Mouse (Mus musculus): ENCODE data around the gene Tspo2. TPM values are rescaled to one million over a fixed set of nuclear protein-coding genes. Genes with fewer than 3 reads are reported as not detected.
"Not testable (repeated sequence)": the region's sequence is repeated elsewhere in the genome, so short reads cannot be mapped to it uniquely, and the experiment has no call there.

Tspo2 gene
- total RNA-seq (2021) = not detected

DNA sequence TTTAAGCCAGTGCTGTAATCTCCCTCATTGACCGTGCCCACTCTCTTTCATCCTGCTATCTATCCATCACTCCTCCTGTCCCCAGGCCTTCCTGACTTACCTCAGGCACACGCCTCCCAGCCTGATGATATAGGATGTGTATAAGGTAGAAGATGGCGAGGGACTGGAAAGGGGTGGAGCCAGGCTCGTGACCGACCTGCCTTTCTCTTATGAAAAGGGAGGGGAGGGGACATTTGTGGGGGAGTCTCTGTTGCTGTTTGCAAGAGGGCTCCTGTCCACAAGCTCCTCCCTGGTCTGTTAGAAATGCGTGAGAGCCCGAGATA lies at the start of gene Tspo2:
Tspo2 (minus strand) TSS at position 170 of the 323 bp plus-strand sequence.
- DNase-seq (ENCODE audit: low spot score in 2 of 2) = no peak
- intact Hi-C loops (cut with DNase I) = no loop called here

DNA sequence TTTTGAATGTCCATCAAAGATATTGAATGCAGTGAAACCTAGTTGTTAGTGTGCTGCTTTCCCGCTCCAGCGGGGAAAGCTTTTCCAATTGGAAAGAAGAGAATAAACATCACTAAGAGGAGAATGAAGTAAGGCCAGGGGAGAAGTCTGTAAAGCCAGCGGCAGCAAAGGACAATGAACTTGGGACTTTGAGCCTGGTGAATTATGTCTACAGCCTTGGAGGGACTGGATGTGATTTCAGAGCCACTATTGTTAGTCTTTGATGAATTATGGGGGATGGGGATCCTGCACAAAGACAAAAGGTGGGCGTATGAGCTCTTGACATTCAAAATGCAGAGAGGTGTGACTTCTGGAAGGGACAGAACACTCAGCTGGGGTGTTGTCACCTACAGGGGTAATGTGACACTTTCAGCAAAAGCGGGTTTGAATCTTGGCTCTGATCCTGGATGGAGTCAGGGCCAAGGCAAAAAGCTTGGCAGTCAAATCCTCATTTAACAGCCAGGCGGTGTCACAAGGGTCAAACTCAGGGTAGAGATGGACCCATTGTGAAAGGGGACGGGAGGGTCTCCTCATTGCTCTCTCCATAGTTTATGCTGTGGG lies 49.6 kb upstream of the Tspo2 start:
- DNase-seq (ENCODE audit: low spot score in 2 of 2) = no peak
- intact Hi-C loops (cut with DNase I) = no loop called here

DNA sequence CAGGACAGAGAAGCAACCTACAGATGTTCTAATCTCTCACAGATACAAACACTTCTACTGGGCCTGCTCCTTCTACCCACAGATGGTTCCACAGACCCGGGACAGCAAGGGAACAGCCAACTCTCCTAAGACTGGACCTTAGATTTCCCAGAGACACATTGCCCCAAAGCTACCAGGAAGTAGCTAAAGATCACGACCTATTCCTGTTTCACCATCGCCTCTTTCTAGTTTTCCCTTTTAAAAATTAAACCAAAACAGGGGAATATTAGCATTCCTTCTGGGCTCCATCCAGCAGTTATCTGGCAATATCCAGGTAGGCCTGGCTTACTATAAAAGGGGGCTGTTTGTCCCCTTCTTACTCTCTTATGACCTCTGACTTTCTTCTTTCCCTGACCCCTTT lies 46.7 kb upstream of the Tspo2 start:
- intact Hi-C loops (cut with DNase I) = no loop called here
- DNase-seq (ENCODE audit: low spot score in 2 of 2) = no peak

DNA sequence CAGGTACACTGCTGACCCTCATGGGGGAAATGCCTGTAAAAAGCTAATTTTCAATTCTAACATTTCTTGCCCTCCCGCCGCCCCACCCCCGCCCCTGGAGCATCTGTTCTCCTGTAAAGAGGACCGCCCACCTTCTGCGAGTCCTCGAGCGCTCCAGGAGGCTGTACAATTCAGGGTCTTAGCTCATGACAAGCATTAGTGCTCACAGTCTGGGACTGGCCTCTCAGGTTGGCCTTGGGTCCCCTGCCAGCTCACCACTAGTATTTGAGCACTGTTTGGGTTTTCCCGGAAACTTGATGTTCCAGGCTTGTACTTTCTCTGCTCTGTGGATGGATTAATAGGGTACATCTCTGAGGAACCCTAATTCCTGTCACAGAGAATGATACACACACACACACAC lies 42.7 kb upstream of the Tspo2 start:
- no peak for DNase-seq (ENCODE audit: low spot score in 2 of 2)
- intact Hi-C loops (cut with DNase I) = no loop called here

DNA sequence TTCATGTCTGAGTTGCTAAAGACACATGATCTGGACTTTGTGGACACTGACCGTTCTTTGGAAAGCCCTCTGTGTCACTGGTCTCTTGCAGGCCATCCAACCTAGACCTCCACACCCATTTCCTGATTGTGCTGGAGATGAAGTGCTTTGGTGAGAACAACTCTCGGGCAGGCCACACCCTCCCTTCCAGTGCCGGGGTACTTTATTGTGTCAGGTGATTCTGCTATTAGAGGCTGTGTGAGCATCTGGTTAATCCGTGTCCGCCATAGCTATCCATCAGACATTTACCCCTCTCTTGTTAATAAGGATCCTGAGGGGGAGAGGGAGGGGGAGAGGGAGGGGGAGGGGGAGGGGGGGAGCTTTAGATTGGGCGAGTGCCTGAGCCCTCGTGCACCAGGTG lies 42.3 kb upstream of the Tspo2 start:
- intact Hi-C loops (cut with DNase I) = no loop called here

DNA sequence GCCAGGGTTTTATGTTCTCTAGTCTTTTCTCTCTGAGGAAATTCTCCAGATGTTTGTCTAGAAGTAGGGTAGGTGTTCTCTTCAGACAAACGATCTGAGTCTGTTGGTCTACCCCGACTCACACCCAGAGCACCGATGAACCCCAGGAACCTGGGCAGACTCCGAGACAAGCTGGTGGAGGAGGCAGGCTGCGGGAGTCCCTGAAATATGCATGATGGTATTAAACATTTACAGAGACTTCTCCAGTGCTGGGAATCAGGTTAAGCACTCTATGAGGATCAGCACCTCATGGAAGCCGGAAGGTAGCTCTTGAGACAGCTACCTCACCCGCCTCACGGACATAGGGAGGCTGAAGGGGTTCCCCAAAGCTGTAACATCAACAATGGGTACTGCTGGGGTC lies 41.3 kb upstream of the Tspo2 start:
- DNase-seq (ENCODE audit: low spot score in 2 of 2) = no peak
- intact Hi-C loops (cut with DNase I) = no loop called here

More for the DNA sequence above, 42.3 kb upstream of the Tspo2 start:
- DNase-seq (ENCODE audit: low spot score in 2 of 2) = no peak

DNA sequence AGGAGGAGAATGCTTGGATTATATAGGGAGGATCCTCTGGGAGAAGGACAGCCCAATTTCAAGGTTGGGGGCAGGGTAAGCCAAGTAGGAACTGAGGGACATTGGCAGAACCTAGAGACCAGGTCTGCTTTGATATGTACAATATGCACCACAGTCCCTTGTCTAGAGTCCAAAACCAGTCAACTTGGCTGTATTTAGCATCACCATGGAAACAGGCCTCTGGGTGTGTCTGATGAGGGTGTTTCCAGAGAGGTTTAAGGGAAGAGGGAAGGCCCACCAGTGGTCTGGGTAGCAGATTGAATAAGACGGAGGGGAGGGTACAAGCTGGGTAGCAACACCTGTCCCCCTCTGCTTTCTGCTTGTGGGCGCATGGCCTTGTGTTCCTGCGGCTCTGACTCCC lies 38.1 kb upstream of the Tspo2 start:
- intact Hi-C loops (cut with DNase I) = no loop called here
- no peak for DNase-seq (ENCODE audit: low spot score in 2 of 2)

DNA sequence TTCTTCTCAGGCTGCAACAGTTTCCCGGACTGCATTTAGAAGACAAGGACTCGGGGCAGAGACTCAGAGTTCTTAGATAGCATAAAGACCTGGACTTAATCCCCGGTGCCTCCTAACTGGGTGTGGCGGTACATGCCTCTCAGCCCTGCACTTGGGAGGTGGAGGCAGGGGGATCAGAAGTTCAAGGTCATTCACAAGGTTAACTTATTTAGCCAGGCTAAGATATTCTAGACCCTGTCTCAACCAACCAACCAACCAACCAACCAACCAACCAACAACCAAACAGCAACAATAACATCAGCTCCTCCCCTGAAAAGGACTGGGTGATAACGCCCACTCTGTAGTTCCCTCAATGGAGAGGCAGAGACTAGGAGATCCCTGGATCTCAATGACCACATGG lies 32.9 kb upstream of the Tspo2 start:
- intact Hi-C loops (cut with DNase I) = no loop called here
- no peak for DNase-seq (ENCODE audit: low spot score in 2 of 2)

DNA sequence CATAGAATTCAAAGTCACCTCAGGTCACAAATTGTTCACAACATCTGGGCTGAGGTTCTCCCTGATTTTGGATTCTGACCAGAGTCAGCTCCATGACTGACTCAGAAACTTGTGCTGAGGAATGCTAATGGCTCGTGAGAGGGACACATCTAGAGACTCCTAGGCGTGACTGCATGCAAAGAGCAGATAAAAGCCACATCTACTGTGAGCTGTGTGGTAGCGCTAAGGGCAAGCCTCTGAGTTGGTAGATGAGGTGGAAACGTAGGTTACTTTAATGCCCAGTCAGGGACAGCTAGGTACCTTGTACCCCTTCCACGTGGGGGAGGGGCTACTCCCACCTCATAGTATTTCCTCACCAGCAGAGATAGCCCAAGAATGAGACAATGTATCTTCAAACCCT lies 32.4 kb upstream of the Tspo2 start:
- intact Hi-C loops (cut with DNase I) = no loop called here
- no peak for DNase-seq (ENCODE audit: low spot score in 2 of 2)

DNA sequence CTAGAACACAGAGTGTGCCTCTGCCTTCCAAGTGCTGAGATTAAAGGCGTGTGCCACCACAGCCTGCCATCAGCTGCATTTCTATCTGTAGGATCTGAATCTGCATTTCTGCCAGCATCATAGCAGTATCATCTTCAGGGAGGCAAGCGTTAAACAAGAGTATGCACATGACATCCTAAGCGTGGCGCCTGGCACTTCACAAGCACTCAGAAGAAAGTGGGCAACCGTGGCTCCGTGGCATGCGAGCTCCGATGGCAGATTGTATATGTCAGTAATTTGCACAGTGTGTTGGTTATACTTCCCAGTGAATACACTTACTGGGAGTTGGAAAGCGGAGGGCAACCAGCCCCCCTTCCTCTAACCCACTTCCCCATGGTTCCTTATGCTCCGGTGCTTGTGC lies 28.6 kb upstream of the Tspo2 start:
- intact Hi-C loops (cut with DNase I) = no loop called here
- no peak for DNase-seq (ENCODE audit: low spot score in 2 of 2)

DNA sequence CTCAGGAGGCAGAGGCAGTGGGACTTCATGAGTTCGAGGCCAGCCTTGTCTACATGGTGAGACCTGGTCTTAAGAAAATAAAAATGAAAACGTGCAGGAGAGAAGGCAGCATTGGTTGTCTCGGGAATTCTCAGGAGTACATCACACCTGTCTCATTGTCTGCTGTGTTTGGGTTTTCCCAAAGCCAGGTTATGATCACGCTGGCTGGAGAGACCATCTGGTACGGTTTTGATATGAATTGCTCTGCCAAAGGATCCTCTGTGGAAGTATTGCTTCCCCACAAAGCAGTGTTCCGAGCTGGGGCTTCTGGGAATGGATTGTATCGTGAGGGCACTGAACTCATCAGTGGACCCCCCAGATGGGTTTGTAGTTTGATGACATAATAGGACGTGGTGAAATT lies 24.1 kb upstream of the Tspo2 start:
- DNase-seq (ENCODE audit: low spot score in 2 of 2) = no peak
- intact Hi-C loops (cut with DNase I) = no loop called here

DNA sequence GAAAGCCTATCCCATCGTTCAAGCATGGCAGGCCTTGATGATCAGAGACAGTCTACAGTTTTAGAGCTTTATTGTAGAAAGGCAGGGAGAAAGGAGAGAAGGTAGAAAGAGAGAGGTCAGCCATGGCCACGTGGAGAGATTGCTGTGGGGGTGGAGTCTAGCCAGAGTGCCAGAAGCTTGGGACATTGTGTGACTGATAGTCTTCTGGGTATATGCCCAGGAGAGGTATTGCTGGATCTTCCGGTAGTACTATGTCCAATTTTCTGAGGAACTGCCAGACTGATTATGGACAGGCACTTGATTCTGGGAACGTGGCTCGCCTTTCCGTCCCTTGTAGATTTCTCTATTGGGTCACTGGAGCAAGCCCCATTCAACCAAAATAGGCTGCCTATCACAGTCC lies 23.0 kb upstream of the Tspo2 start:
- intact Hi-C loops (cut with DNase I); DNase-seq (ENCODE audit: low spot score in 2 of 2): not testable (repeated sequence)

DNA sequence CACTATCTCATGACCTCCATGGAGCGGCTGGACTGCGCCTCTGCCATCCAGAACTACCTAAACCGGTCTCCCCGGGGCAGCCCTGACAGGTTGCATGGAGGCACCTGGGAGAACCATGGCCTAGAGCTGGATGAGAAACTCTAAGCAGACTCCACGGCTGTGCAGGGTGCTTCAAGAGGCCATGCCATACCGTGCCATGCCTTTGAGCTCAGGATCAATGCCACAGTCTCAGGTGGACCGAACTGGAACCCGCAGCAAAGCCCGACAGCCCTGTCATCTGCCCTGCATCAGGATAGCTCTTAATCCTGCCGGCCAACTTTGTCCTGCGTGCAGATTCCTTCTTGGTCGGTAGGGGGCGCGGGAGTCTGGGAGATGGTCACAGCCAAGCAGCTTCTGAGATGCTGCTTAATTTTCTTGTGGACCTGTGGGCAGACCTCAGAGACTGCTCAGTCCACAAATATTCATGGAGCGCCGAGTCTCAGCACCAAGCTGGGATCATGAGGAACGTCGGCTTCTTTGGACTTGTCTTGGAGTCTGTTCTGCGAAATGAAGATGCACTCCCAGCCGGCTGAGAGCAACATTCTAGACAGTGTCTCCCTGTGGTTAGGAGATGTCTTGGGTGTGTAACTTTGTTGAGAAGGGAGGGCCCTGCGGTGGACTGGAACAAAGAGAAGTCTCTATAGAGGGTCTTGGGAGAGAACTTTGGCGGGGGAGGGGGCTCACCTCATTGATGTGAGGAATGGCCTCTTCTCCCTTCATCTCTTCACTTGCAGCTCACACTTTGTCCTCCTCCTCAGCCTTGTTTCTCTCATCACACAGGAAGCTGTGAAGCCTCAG lies 16.3 kb upstream of the Tspo2 start:
- intact Hi-C loops (cut with DNase I) = loop anchor here (2.0 to 10.0 kb wide), 3 partner anchors 135 to 717 kb away; partner anchors contain the start of gene Lrfn2
- peak; percentile 83 to 87 for DNase-seq (ENCODE audit: low spot score in 2 of 2)

DNA sequence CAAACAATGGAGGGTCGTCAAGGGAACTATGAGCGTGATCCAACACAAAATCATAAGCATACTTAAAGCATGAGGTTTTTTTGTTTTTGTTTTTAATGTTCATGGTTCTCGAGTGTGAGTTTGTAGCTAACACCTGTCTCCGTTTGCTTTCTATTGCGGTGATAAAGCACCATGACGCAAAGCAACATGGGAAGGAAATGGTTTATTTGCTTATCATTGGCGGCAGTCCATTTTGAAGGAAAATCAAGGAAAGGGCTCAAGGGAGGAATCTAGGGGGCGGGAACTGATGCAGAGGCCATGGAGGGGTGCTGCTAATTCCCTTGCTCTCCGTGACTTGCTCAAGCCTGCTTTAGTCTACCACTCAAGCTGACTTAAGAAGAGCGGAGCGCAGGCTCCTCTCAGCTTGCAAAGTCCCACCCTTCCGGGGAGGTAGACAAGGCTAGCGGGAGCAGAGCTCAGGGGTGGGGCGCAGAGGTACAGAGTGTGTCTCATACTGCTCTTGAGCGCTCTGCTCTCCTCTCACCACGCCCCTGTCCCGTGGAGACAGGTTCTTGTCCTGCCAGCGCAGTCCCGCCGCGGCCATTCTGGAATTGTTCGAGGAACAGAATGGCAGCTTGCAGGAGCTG lies 15.6 kb upstream of the Tspo2 start:
- intact Hi-C loops (cut with DNase I) = loop anchor here (2.0 to 10.0 kb wide), 3 partner anchors 136 to 718 kb away; partner anchors contain the start of gene Lrfn2

DNA sequence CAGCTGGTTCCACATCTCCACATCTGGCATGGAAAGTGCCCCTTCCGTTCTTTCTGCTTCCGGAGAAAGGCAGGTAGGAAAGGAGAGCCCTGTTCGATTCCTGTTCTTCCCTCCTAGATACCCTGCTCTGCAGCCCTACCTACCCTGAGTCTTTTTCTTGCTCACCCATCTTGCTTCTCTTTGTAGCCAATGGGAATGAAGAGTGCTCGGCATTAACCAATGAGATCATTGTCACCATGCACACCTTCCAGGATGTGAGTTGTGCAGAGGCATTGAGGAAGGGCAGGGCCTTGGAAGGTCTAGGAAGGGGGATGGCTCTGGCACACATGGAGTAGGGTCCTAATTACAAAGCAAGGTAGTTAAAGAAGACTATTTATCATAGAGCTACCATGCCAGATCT lies 12.1 kb upstream of the Tspo2 start:
- DNase-seq (ENCODE audit: low spot score in 2 of 2) = no peak
- intact Hi-C loops (cut with DNase I) = loop anchor here (10.0 kb wide), 1 partner anchor 721 kb away; no protein-coding TSS in a partner anchor

More for the DNA sequence above, 15.6 kb upstream of the Tspo2 start:
- no peak for DNase-seq (ENCODE audit: low spot score in 2 of 2)

DNA sequence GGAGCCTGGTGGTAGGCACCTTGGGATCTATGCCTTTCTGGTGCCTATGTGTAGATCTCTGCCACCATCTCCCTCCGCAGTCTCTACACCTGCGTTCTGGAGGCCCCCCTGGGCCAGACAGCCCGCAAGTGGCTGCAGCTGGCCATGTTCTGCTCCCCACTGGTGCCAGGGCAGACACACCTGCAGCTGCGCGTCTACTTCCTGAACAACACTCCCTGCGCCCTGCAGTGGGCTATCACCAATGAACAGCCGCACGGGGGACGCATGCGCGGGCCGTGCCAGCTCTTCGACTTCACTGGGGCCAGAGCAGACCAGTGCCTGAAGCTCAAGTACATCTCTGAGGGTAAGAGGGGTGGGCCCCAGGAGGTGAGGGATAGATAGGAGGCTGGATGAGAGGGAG lies 10.8 kb upstream of the Tspo2 start:
- no peak for DNase-seq (ENCODE audit: low spot score in 2 of 2)
- intact Hi-C loops (cut with DNase I) = loop anchor here (10.0 kb wide), 1 partner anchor 723 kb away; no protein-coding TSS in a partner anchor

DNA sequence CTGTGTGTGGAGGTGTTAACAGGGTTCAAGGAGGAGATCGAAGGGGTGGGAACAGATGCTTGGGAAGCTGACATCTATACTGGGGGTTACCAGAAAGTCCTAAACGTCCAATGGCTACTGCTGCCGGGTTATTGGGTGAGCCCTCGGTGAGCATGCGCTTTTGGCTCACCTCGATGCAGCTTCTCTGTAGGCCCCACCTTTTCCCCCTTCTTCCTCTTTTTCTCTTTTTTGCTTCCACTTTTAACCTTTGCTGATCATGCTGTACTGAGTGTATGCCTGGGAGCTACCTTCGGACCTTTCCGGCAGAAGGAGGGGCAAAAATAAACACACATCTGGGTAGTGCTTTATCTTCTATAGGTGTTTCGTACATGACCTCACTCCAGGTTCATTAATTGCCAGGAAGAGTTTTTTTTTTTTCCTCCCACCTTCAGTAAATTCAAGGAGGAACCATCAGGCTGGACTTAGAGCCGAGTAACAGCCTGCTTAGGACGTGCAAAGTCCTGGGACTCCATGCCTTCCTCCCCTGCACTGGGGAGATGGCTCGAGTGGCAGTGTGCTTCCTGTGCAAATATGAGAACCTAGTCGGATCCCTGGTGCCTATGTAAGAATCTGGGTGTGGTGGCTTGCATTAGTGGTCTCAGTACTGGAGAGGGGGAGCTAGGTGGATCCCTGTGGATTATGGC lies 6.8 kb upstream of the Tspo2 start:
- DNase-seq (ENCODE audit: low spot score in 2 of 2) = no peak
- intact Hi-C loops (cut with DNase I) = no loop called here

DNA sequence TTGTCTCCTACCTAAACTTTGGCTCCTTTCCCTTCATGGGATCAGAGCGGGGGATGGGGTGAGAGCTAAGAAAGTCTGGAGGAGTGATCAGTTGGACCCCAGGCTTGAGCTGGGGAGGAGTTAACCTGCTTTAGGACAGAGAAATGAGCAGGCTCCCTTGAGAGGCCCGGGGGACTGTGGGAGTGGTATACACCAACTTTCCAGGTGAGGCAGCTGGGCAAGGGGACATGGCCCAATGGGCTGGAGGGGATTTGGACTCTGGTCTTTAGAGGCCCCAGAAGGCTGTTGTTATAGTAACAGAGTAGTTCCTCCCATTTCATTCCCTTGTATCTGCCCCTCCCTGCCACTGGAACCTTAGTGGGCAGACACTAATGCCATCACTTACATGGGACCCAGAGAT lies 4.6 kb upstream of the Tspo2 start:
- intact Hi-C loops (cut with DNase I) = no loop called here
- DNase-seq (ENCODE audit: low spot score in 2 of 2) = no peak

DNA sequence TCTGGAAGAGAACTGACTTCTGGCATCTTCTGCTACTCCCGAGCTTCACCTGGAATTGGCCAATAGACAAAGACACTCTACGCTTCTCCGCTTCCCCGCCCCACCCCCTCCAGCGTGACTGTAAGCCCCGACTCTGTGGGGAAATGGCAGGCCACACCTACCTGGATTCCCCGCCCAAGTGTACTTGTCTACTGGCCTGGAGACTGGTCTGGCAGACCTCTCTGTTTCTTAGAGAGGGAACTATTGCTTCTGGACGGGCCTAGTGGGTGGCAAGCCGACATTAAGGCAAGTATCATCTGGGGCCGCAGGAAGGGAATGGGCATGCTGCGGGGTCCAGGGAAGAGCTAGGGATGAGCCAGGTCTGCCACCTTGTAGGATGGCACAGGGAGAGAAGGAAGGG lies 3.4 kb upstream of the Tspo2 start, which contains the start of gene Unc5cl:
Unc5cl (plus strand) TSS at position 214 of the 400 bp plus-strand sequence.
- no peak for DNase-seq (ENCODE audit: low spot score in 2 of 2)
- intact Hi-C loops (cut with DNase I) = no loop called here

DNA sequence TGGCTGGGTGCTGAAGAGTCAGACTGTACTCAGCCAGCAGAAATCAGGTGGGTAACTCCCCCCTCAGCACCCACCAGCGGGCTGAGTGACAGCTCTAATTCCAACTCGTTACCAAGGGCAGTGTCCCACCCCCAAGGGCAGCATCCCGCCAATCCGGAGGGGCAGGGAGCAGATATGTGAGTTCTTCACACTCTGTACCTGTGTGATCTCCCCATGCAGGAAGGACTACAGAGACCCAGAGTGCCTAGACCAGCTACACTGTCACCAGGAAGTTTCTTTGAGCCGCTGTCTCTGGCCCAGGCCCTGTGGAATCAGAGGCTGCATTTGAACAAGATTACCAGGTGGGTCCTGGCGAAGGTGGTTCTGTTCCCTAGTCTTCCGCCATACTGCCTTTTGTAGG lies 2.9 kb upstream of the Tspo2 start:
- intact Hi-C loops (cut with DNase I) = no loop called here
- no peak for DNase-seq (ENCODE audit: low spot score in 2 of 2)
